8 mouse cellular contexts compared by ENCODE assay signal in genomic region chr15:99705440-99706048, GRCm38 (mm10). TPM values are rescaled to one million over a fixed set of nuclear protein-coding genes. Genes with fewer than 3 reads are reported as not detected.
DNase-seq lines count a peak whose midpoint lies in the region; ATAC-seq and TF ChIP-seq lines count a peak whose summit lies in the region.

Gm17349 (minus strand) TSS chr15:99705490.

- H3K27ac ChIP-seq in intestine, embryonic 15.5 days: peak within 1 kb of the TSS; percentile 64
- H3K27ac ChIP-seq in liver, embryonic 14.5 days: no peak within 1 kb of the TSS
- H3K27ac ChIP-seq in neural tube, embryonic 13.5 days (replicated peaks): peak within 1 kb of the TSS; percentile 99

- no peak for TF ChIP-seq EP300 in liver, embryonic 14.5 days (IDR thresholded peaks at IDR 0.05; ENCODE audit: low read depth)

- 67% methylated on average over 11 of the region's 11 CpGs for WGBS in intestine, embryonic 15.5 days
- 59% methylated on average over 11 of the region's 11 CpGs for WGBS in liver, embryonic 14.5 days (ENCODE audit: insufficient replicate concordance)
- 61% methylated on average over 11 of the region's 11 CpGs for WGBS in neural tube, embryonic 13.5 days

- H3K4me1 ChIP-seq in intestine, embryonic 15.5 days (replicated peaks): peaks cover 34% of the 10 kb centered on the region
- H3K4me1 ChIP-seq in liver, embryonic 14.5 days (replicated peaks; ENCODE audit: control insufficient read depth in 2 of 2, insufficient read depth in 2 of 2, low read length in 1 of 2): peaks cover 3 to 7% of the 10 kb centered on the region in 2 experiments; a peak in 2 of 4 replicates
- H3K4me1 ChIP-seq in neural tube, embryonic 13.5 days (replicated peaks): peaks cover 40% of the 10 kb centered on the region

- no peak within 1 kb of the TSS for H3ac ChIP-seq in C2C12 (ENCODE audit: control insufficient read depth, insufficient read length, low read depth)

- no peaks in the 10 kb centered on the region for H3K9me3 ChIP-seq in intestine, embryonic 15.5 days
- H3K9me3 ChIP-seq in liver, embryonic 14.5 days (ENCODE audit: control insufficient read depth, low read length): no peaks in the 10 kb centered on the region
- no peaks in the 10 kb centered on the region for H3K9me3 ChIP-seq in neural tube, embryonic 13.5 days

- H3K36me3 ChIP-seq in C2C12 (ENCODE audit: control insufficient read depth, insufficient read depth): peaks cover 69% of the 10 kb centered on the region
- peaks cover 30% of the 10 kb centered on the region for H3K36me3 ChIP-seq in intestine, embryonic 15.5 days
- H3K36me3 ChIP-seq in liver, embryonic 14.5 days (replicated peaks; ENCODE audit: control insufficient read depth, insufficient read depth, low read depth): peaks cover 17% of the 10 kb centered on the region
- peaks cover 67% of the 10 kb centered on the region for H3K36me3 ChIP-seq in neural tube, embryonic 13.5 days

- intact Hi-C loops in gastrocnemius, postnatal 14 days (cut with DNase I; ENCODE audit: low total_unique reads): no loop called here

- DNase-seq in Muller cell, postnatal 12 days (ENCODE audit: inconsistent ontology term): peak; percentile 60
- peak; percentile 76 for DNase-seq in cerebellum, adult 9-11 months
- DNase-seq in gastrocnemius, postnatal 14 days: peak; percentile 50
- DNase-seq in liver, embryonic 14.5 days (ENCODE audit: low read depth in 3 of 3, low spot score in 3 of 3): peak in 1 of 3 experiments; percentile 55
- no peak for DNase-seq in frontal cortex, postnatal 10 days (ENCODE audit: low spot score in 2 of 2)

- peaks cover 39% of the 10 kb centered on the region for H3K79me2 ChIP-seq in C2C12 (ENCODE audit: control insufficient read depth, insufficient read depth)

- H3K4me3 ChIP-seq in C2C12 (ENCODE audit: insufficient read depth, poor library complexity, severe bottlenecking): no peak within 1 kb of the TSS
- no peak within 1 kb of the TSS for H3K4me3 ChIP-seq in intestine, embryonic 15.5 days (replicated peaks)
- H3K4me3 ChIP-seq in liver, embryonic 14.5 days (ENCODE audit: insufficient read depth in 1 of 2, low read depth in 2 of 2, low read length in 2 of 2): no peak within 1 kb of the TSS
- peak within 1 kb of the TSS; percentile 78 for H3K4me3 ChIP-seq in neural tube, embryonic 13.5 days

- H3K4me2 ChIP-seq in intestine, embryonic 15.5 days (replicated peaks): peak within 1 kb of the TSS; percentile 26
- H3K4me2 ChIP-seq in liver, embryonic 14.5 days (ENCODE audit: low read depth): no peak within 1 kb of the TSS
- peak within 1 kb of the TSS; percentile 99 for H3K4me2 ChIP-seq in neural tube, embryonic 13.5 days

- no peak for ATAC-seq in intestine, embryonic 15.5 days
- no peak for ATAC-seq in liver, embryonic 14.5 days (ENCODE audit: insufficient read depth)
- ATAC-seq in neural tube, embryonic 13.5 days (ENCODE audit: low read depth): no peak

- H3K9ac ChIP-seq in intestine, embryonic 15.5 days: no peak within 1 kb of the TSS
- no peak within 1 kb of the TSS for H3K9ac ChIP-seq in liver, embryonic 14.5 days (replicated peaks)
- peak within 1 kb of the TSS; percentile 97 for H3K9ac ChIP-seq in neural tube, embryonic 13.5 days

- H3K27me3 ChIP-seq in C2C12 (ENCODE audit: control insufficient read depth, insufficient read depth, insufficient read length): no peaks in the 10 kb centered on the region
- no peaks in the 10 kb centered on the region for H3K27me3 ChIP-seq in intestine, embryonic 15.5 days (replicated peaks)
- no peaks in the 10 kb centered on the region for H3K27me3 ChIP-seq in liver, embryonic 14.5 days (ENCODE audit: control insufficient read depth, insufficient read depth, low read length)
- no peaks in the 10 kb centered on the region for H3K27me3 ChIP-seq in neural tube, embryonic 13.5 days

- TF ChIP-seq CTCF in C2C12 (IDR thresholded peaks at IDR 0.05; ENCODE audit: control insufficient read depth, insufficient read depth, insufficient read length): peak; percentile 76
- peak; percentile 92 for TF ChIP-seq CTCF in liver, embryonic 14.5 days (IDR thresholded peaks at IDR 0.05; ENCODE audit: low read depth)

- peaks cover 11% of the 10 kb centered on the region for H3K79me3 ChIP-seq in C2C12 (ENCODE audit: low read depth)

TF ChIP-seq in C2C12, 6 proteins besides CTCF, POLR2A, EP300 and RAD21:
- TF ChIP-seq CEBPB (IDR thresholded peaks at IDR 0.05; ENCODE audit: low read depth) (no peak), FOSL1 (IDR thresholded peaks at IDR 0.05; ENCODE audit: insufficient read depth, low read length, poor library complexity, severe bottlenecking) (no peak), MYOD1 (IDR thresholded peaks at IDR 0.05; ENCODE audit: control insufficient read depth, insufficient read length, low read depth) (no peak), USF1 (IDR thresholded peaks at IDR 0.05; ENCODE audit: low read depth) (no peak), MYOG (IDR thresholded peaks at IDR 0.05; ENCODE audit: control insufficient read depth, extremely low read depth, insufficient read length) (no peak), MAX (IDR thresholded peaks at IDR 0.05) (no peak)

RNA-seq across cellular contexts. Expression of gene Gm17349, which starts in this region (rescaled TPM):
- not detected for polyA plus RNA-seq in C2C12 (2012; fragmentation: generic; extraction: Trizol)
- 1 to 10 TPM; 1.7 to 1.9 TPM for total RNA-seq in gastrocnemius, postnatal 14 days (2021)
- not detected in 2 replicates for polyA plus RNA-seq in intestine, embryonic 15.5 days (2015; fragmentation: Nextera tagmentation; extraction: Ambion mirVana)
- polyA plus RNA-seq in liver, embryonic 14.5 days (2012; rRNA removed): not detected in 2 replicates
- not detected in 2 replicates for polyA plus RNA-seq in liver, embryonic 14.5 days (2014; fragmentation: Nextera tagmentation; extraction: Ambion mirVana)
- polyA plus RNA-seq in neural tube, embryonic 13.5 days (2015; fragmentation: Nextera tagmentation; extraction: Ambion mirVana): not detected in 2 replicates

Comparison
In these comparisons a context has a peak if more than half of its experiments do, and no peak if none do; other contexts are left out.
1. DNase-seq: peak in Muller cell, postnatal 12 days (single experiment), cerebellum, adult 9-11 months (single experiment) and gastrocnemius, postnatal 14 days (single experiment); none in frontal cortex, postnatal 10 days (0 of 2).